Mouse (Mus musculus): ENCODE measurements around the gene Kalrn.

DNA sequence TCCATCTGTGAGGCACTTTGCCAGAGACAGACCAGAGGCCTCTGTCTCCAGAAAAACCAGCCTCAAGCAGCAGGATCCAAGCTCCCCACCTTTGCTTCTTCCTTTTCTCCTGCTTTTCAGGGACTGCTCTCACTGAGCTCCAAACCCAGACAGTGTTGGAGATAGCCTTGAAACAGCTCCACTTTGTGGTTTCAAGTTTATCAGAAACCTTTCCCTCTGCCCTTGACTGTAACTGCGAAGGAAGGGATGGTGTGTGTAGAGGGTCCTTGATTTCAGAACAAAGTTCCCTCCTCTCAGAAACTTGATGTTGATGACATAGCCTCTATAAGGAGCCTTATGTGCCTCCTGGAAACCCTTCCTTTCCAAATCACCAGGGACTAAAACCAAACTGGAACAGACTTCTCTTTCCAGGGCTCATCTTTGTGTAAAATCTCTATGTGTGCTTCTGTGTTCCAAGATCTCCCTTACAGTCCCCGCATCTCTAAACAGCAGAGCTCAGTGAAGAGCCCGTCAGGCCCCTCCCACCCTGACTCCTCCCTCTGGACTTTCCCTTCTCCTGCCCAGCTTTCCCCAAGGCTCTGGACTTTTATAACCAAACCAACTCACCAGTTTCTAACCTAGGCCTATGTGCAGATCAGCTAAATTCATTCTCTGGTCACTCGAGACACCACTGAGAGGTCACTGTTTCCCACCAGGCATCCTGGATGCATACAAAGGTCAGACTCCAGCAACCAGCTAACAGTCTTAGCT is 415.8 kb downstream of the Kalrn start:
- TF ChIP-seq CTCF (conservative IDR thresholded peaks at IDR 0.05; ENCODE audit: low read length) (no peak), NANOG (IDR thresholded peaks at IDR 0.05; ENCODE audit: borderline replicate concordance, low read length) (no peak)

Measured in E14TG2a.4 (cell line).